Mouse (Mus musculus) liver, postnatal 0 days (tissue): ENCODE measurements around the gene Pgbd5. TPM values are rescaled to one million over a fixed set of nuclear protein-coding genes. Genes with fewer than 3 reads are reported as not detected.
A peak's percentile ranks its signal among the peaks of the same experiment; 100 is the strongest.

ENCODE experiments used
- ATAC-seq: fragments of 200-750 bp; cut with Nextera tagmentation; 2 replicates; pipeline ENCODE4 v1.8.0; 2017; ENCODE audit warnings: mild to moderate bottlenecking, moderate library complexity
- DNase-seq: peaks from one replicate; pipeline ENCODE4 v3.0.0-alpha.2; 2016
- H3K27ac ChIP-seq: fragments of 300-500 bp; sonication (generic); 2 replicates; pipeline ENCODE4 v1.5.1; 2014; ENCODE audit warnings: antibody characterized with exemption, moderate library complexity, mild to moderate bottlenecking, low read depth
- H3K27me3 ChIP-seq: fragments of 300-500 bp; sonication (generic); 2 replicates; pipeline ENCODE4 v1.6.1; 2014; ENCODE audit warnings: low read length, control low read depth, mixed read lengths; ENCODE audit not compliant: insufficient read depth
- H3K36me3 ChIP-seq: fragments of 300-500 bp; sonication (generic); replicated peaks from 2 replicates; pipeline ENCODE4 v1.6.1; 2014; ENCODE audit warnings: mild to moderate bottlenecking, control low read depth, low read length, moderate library complexity, mixed read lengths; ENCODE audit not compliant: insufficient read depth
- H3K4me1 ChIP-seq: fragments of 300-500 bp; sonication (generic); 2 replicates; pipeline ENCODE4 v1.6.1; 2014; ENCODE audit warnings: antibody characterized with exemption, mild to moderate bottlenecking, control low read depth; ENCODE audit not compliant: insufficient read depth
- H3K4me2 ChIP-seq: fragments of 300-500 bp; sonication (generic); 2 replicates; pipeline ENCODE4 v1.6.1; 2014; ENCODE audit warnings: low read depth, mild to moderate bottlenecking, low read length, moderate library complexity, mixed read lengths
- H3K4me3 ChIP-seq: fragments of 300-500 bp; sonication (generic); 2 replicates; pipeline ENCODE4 v1.5.1; 2014; ENCODE audit warnings: low read depth, low read length
- H3K9ac ChIP-seq: fragments of 300-500 bp; sonication (generic); replicated peaks from 2 replicates; pipeline ENCODE4 v1.6.1; 2014; ENCODE audit warnings: mild to moderate bottlenecking, moderate library complexity
- H3K9me3 ChIP-seq: fragments of 300-500 bp; sonication (generic); 2 replicates; pipeline ENCODE4 v1.6.1; 2016; ENCODE audit warnings: mild to moderate bottlenecking, control low read depth, low read length, mixed read lengths
- CTCF ChIP-seq: sonication (generic); IDR thresholded peaks from 2 replicates; pipeline ENCODE4 v1.5.1; 2016; ENCODE audit warnings: antibody characterized with exemption, low read depth
- EP300 ChIP-seq: IDR thresholded peaks from 2 replicates; pipeline ENCODE4 v1.6.1; 2016; ENCODE audit warnings: antibody characterized with exemption, low read depth, mild to moderate bottlenecking
- WGBS: fragments of 180-500 bp; shearing (Covaris S2); extraction: QIAGEN DNeasy Blood & Tissue Kit; methylation state at CpG from one replicate; pipeline ENCODE4 v1.1.7; 2014; ENCODE audit not compliant: insufficient replicate concordance; 5-methylcytosine and 5-hydroxymethylcytosine counted together
- polyA plus RNA-seq: library from polyadenylated mRNA; unstranded; fragments of >200 nt; fragmentation: Nextera tagmentation; extraction: Ambion mirVana; gene quantifications from 2 replicates; pipeline ENCODE4 v1.2.1, GENCODE M21; 2015

Gene Pgbd5
- polyA plus RNA-seq, 1 experiment from 2014 or later: 0.18 TPM

GRCm38 (mm10) chr8:124450192-124450895, 10.9 kb upstream of the Pgbd5 start:
- H3K4me3 ChIP-seq: no peak overlapping the region
- DNase-seq (no peak), ATAC-seq (no peak)
- no peaks in the 10 kb centered on the region for H3K27me3 ChIP-seq
- peak; percentile 33 for TF ChIP-seq CTCF
- TF ChIP-seq EP300: no peak
- WGBS: 74% methylated on average over 8 of the region's 8 CpGs
- no peak overlapping the region for H3K9ac ChIP-seq
- H3K9me3 ChIP-seq: peaks cover 3% of the 10 kb centered on the region; the same call in 1 of the 2 replicates
- no peak overlapping the region for H3K4me2 ChIP-seq
- H3K4me1 ChIP-seq: no peaks in the 10 kb centered on the region
- no peak overlapping the region for H3K27ac ChIP-seq
- H3K36me3 ChIP-seq: no peaks in the 10 kb centered on the region

- 70% methylated on average over 10 of the region's 10 CpGs for WGBS
- Histone ChIP-seq H3K9ac (no peak overlapping the region), H3K36me3 (no peaks in the 10 kb centered on the region), H3K27ac (no peak overlapping the region), H3K4me3 (no peak overlapping the region), H3K4me2 (no peak overlapping the region), H3K9me3 (peaks cover 3% of the 10 kb centered on the region; the same call in 1 of the 2 replicates), H3K4me1 (no peaks in the 10 kb centered on the region), H3K27me3 (no peaks in the 10 kb centered on the region)
- TF ChIP-seq EP300: no peak
- ATAC-seq: no peak
- DNase-seq: no peak
Measured at GRCm38 (mm10) chr8:124448962-124449670, 9.7 kb upstream of the Pgbd5 start.

- Histone ChIP-seq H3K4me1 (peaks cover 7% of the 10 kb centered on the region; the same call in 1 of the 2 replicates), H3K4me3 (no peak overlapping the region)
- no peak for ATAC-seq
Measured at GRCm38 (mm10) chr8:124436741-124437140, 2.7 kb downstream of the Pgbd5 start.

GRCm38 (mm10) chr8:124435707-124436243, 3.7 kb downstream of the Pgbd5 start:
- ATAC-seq: no peak
- Histone ChIP-seq H3K4me2 (no peak overlapping the region), H3K27ac (no peak overlapping the region), H3K4me3 (no peak overlapping the region), H3K36me3 (no peaks in the 10 kb centered on the region), H3K27me3 (peaks cover 27% of the 10 kb centered on the region), H3K9ac (no peak overlapping the region), H3K9me3 (no peaks in the 10 kb centered on the region), H3K4me1 (peaks cover 7% of the 10 kb centered on the region; the same call in 1 of the 2 replicates)
- TF ChIP-seq EP300 (no peak), CTCF (no peak)
- 34% methylated on average over 10 of the region's 10 CpGs for WGBS
- no peak for DNase-seq

More at GRCm38 (mm10) chr8:124436741-124437140, 2.7 kb downstream of the Pgbd5 start:
- WGBS: 17% methylated on average over 4 of the region's 4 CpGs
- Histone ChIP-seq H3K27me3 (peaks cover 24% of the 10 kb centered on the region), H3K27ac (no peak overlapping the region), H3K4me2 (no peak overlapping the region), H3K36me3 (no peaks in the 10 kb centered on the region), H3K9ac (no peak overlapping the region), H3K9me3 (no peaks in the 10 kb centered on the region)
- DNase-seq: no peak
- TF ChIP-seq EP300: no peak
- no peak for TF ChIP-seq CTCF

- H3K4me1 ChIP-seq: peaks cover 7% of the 10 kb centered on the region; the same call in 1 of the 2 replicates
- H3K4me2 ChIP-seq: no peak overlapping the region
- ATAC-seq: no peak
- no peak overlapping the region for H3K4me3 ChIP-seq
- peaks cover 29% of the 10 kb centered on the region for H3K27me3 ChIP-seq
- no peak overlapping the region for H3K9ac ChIP-seq
- no peak for DNase-seq
- no peaks in the 10 kb centered on the region for H3K36me3 ChIP-seq
- TF ChIP-seq EP300 (no peak), CTCF (no peak)
- 46% methylated on average over 4 of the region's 4 CpGs for WGBS
- H3K27ac ChIP-seq: no peak overlapping the region
- H3K9me3 ChIP-seq: no peaks in the 10 kb centered on the region
Measured at GRCm38 (mm10) chr8:124435170-124435569, 4.3 kb downstream of the Pgbd5 start.

GRCm38 (mm10) chr8:124434126-124434790, 5.2 kb downstream of the Pgbd5 start:
- H3K9ac ChIP-seq: peak overlapping the region; percentile 18; the same call in 1 of the 2 replicates
- TF ChIP-seq EP300 (no peak), CTCF (no peak)
- H3K27ac ChIP-seq: no peak overlapping the region
- peak overlapping the region; percentile 49 for H3K4me3 ChIP-seq
- ATAC-seq (peak; percentile 100), DNase-seq (peak; percentile 94)
- H3K27me3 ChIP-seq: peaks cover 32% of the 10 kb centered on the region
- H3K9me3 ChIP-seq: no peaks in the 10 kb centered on the region
- under 1% methylated on average over 60 of the region's 101 CpGs for WGBS
- peaks cover 7% of the 10 kb centered on the region; the same call in 1 of the 2 replicates for H3K4me1 ChIP-seq
- peak overlapping the region; percentile 77 for H3K4me2 ChIP-seq
- H3K36me3 ChIP-seq: no peaks in the 10 kb centered on the region
